Mouse (Mus musculus): Measurements from ENCODE around the gene Gm10053.

Gm10053 gene

GRCm38 (mm10) chr19:24899578-24900544, 24.4 kb downstream of the Gm10053 start:
- no peak for DNase-seq (ENCODE audit: low read depth)

- DNase-seq (ENCODE audit: low read depth) = no peak
These were observed 25.2 kb downstream of the Gm10053 start, which contains the start of gene Foxd4 for GRCm38 (mm10) chr19:24900581-24901220. Gene Foxd4, minus strand, starts transcription at chr19:24901197.

DNA sequence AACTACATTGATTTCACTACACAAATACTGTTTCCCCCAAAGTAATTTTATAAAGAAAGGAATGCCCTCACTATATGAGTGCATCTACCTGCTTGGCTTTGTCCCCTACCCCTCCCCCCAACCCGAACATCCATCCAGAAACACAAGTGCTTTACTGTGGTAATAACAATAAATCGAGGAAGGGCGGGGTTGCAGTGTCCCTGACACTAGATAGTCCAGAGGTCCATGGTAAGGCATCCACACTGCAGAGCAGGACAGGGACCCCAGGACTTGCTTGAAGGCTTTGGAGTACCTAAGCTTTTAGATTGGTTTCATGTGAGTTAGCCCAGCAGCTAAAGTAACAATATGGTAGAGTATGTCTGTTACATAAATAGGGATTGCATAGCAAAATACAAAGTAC, 26.2 kb downstream of the Gm10053 start:
- no peak for DNase-seq (ENCODE audit: low read depth)

DNA sequence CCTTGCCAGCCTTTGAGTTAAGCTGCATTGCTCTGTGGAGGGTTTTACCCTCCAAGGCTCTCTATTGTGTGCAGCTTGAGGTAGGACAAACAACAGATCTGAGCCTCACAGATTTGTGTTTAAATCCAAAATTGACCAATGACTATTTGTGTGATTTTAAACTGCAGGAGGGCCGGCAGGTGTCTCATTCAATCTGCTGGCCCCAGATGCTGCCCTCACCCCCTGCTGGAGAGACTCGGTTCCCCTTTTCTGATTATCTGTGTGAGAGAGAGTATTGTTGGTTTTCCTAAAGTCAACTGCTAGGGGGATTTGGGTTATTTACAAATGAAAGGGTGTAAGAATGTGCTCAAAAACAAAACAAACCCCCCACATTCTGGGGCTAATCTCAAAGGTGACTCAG, 26.8 kb downstream of the Gm10053 start:
- no peak for DNase-seq (ENCODE audit: low read depth)

DNA sequence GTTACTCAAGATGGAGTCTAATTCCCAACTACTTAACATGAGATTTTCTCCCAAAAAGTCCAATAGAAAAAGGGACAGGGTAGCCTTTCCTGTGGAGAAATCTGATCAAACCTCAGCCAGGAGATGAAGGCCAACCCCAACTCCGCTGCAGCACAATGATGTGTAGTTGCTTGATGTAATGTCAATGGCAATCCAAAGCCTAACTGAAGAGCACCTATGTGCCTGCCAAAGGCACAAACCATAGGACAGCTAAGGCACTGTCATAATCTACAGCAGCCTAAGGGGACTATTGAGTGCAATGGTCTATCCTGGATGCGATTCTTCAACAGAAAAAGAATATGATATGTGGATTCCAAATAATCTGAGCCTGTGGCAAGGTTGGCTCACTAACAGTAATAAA, 27.3 kb downstream of the Gm10053 start:
- DNase-seq (ENCODE audit: low read depth) = no peak

GRCm38 (mm10) chr19:24907655-24908054, 32.2 kb downstream of the Gm10053 start:
- no peak for DNase-seq (ENCODE audit: low read depth)

GRCm38 (mm10) chr19:24908385-24909155, 33.1 kb downstream of the Gm10053 start:
- DNase-seq (ENCODE audit: low read depth) = peak; percentile 41

DNA sequence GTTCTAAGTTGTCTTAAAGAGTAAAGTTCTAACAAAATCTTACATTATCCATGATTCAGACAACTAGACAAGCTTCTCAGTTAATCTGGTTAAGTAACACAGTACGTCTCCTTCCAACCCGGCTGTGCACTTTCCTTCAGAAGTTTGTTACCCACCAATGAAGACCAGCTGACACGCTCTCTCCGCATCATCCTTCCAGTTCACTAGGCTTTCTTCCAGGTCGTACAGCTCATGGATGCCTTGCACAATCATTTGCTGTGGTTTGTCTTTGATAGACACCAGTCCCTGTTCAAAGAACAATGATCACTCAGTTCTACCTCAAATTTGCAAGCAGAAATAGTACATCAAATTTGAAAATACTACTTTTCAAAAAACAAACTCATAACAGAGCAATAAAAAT, 45.4 kb downstream of the Gm10053 start:
- peak; percentile 26 for DNase-seq (ENCODE audit: low read depth)

Data from 416B (cell line).